Mouse (Mus musculus) lung, postnatal 0 days (tissue): ENCODE measurements around the gene Gm11027.

Source experiments
- CTCF ChIP-seq: IDR thresholded peaks from 2 replicates; pipeline ENCODE4 v1.5.1; 2016; ENCODE audit warnings: antibody characterized with exemption, mild to moderate bottlenecking
- EP300 ChIP-seq: IDR thresholded peaks from 2 replicates; pipeline ENCODE4 v1.6.1; 2016; ENCODE audit warnings: antibody characterized with exemption, mild to moderate bottlenecking, control low read depth

DNA sequence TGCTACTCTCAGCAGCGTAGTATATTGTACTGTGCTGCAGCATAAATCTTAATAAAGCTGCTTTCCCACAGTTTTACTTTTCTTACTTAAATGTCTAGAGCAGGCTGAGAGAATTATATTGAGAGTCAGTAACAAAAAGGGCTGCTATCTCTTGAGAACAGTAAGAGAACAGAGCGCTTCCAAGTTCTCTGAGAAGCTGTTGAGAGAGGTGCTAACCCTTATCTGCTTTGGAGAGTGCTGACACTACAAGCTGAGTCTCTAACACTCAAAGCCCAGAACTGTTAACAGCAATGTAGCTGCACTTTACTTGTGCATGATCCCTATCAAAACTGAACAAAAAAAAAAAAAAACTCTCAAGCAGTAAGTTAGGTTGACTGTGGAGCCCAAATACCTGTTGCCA is 9.9 kb upstream of the Gm11027 start:
- TF ChIP-seq CTCF (no peak), EP300 (no peak)
